22 mouse cellular contexts compared by ENCODE assay signal in genomic region chr8:94919256-94919655, GRCm38 (mm10). TPM values are rescaled to one million over a fixed set of nuclear protein-coding genes. Genes with fewer than 3 reads are reported as not detected.
DNase-seq lines count a peak whose midpoint lies in the region; TF ChIP-seq lines count a peak whose summit lies in the region.
"Had no signal": no experiment of that assay in that cellular context is flagged by ENCODE, and none has a peak within 500 bp of the region (broad histone marks: within the 10 kb centered on the region; RNA-seq: fewer than 3 reads in every experiment).

No protein-coding gene starts in this region.

- no peak for TF ChIP-seq CTCF in bone marrow, adult 2 months (IDR thresholded peaks at IDR 0.05; ENCODE audit: control insufficient read depth, insufficient read depth, low read length)

- H3K27ac ChIP-seq in bone marrow, adult 2 months (ENCODE audit: control insufficient read depth, insufficient read depth, low read depth, low read length, poor library complexity) = peak overlapping the region; percentile 30; the same call in 1 of the 2 replicates
- H3K27ac ChIP-seq: hindbrain, embryonic 10.5 days; hindbrain, postnatal 0 days; kidney, postnatal 0 days; limb, embryonic 13.5 days; liver, embryonic 13.5 days had no signal

- no peak overlapping the region for H3K4me3 ChIP-seq in bone marrow, adult 2 months (replicated peaks; ENCODE audit: control insufficient read depth, low read depth, low read length)
- H3K4me3 ChIP-seq: hindbrain, embryonic 10.5 days; limb, embryonic 13.5 days; liver, embryonic 13.5 days had no signal

- H3K4me1 ChIP-seq in bone marrow, adult 2 months (ENCODE audit: control insufficient read depth, insufficient read depth, low read length) = no peaks in the 10 kb centered on the region; the same call in 1 of the 2 replicates

- intact Hi-C loops in left cerebral cortex, postnatal 4 days (cut with DNase I) = no loop called here

- peak; percentile 38 to 47 for DNase-seq in spleen, postnatal 36 days (ENCODE audit: low spot score in 2 of 2)
- DNase-seq in spleen, adult 18-20 months = no peak
- peak; percentile 37 to 49 for DNase-seq in natural killer cell, adult 2 months (ENCODE audit: low spot score in 2 of 2)
- DNase-seq in thymus, postnatal 36 days = peak; percentile 42 to 55
- no peak for DNase-seq in left cerebral cortex, postnatal 4 days
- DNase-seq in embryo, embryonic 10 days (ENCODE audit: low spot score) = no peak
- no peak for DNase-seq in right cerebral cortex, postnatal 25 days
- DNase-seq: cerebellum, adult 8-10 months; embryo, embryonic 11 days; forebrain, postnatal 0 days; gastrocnemius, postnatal 14 days; kidney, adult 18-20 months; liver, embryonic 13.5 days; lung, embryonic 14.5 days; lung, postnatal 4 days had no signal

- no peak for TF ChIP-seq POLR2A in bone marrow, adult 2 months (IDR thresholded peaks at IDR 0.05; ENCODE audit: borderline replicate concordance, control insufficient read depth, low read depth, low read length)

RNA-seq across cellular contexts. Expression of gene Ccdc102a, which starts 1.4 kb away (rescaled TPM):
- polyA plus RNA-seq in bone marrow, adult 2 months (2011; ENCODE audit: insufficient read depth, insufficient read length, low replicate concordance, missing spikeins) = 0.70 and 2.8 TPM in 2 replicates
- 1 to 10 TPM; 4.9 to 5.5 TPM for total RNA-seq in left cerebral cortex, postnatal 4 days (2021)

RNA-seq across cellular contexts. Expression of gene Adgrg5, which starts 4.2 kb away (rescaled TPM):
- 0.92 and 2.5 TPM in 2 replicates for polyA plus RNA-seq in bone marrow, adult 2 months (2011; ENCODE audit: insufficient read depth, insufficient read length, low replicate concordance, missing spikeins)
- under 1 TPM in 1 of 2 experiments, not detected in 1; 0.74 TPM for total RNA-seq in left cerebral cortex, postnatal 4 days (2021)
- total RNA-seq: gastrocnemius, postnatal 14 days; hindbrain, postnatal 0 days; layer of hippocampus, postnatal 14 days had no signal
- polyA plus RNA-seq: kidney, postnatal 0 days; Patski had no signal

RNA-seq across cellular contexts. Expression of gene Dok4, which starts 43.1 kb away (rescaled TPM):
- polyA plus RNA-seq in bone marrow, adult 2 months (2011; ENCODE audit: insufficient read depth, insufficient read length, low replicate concordance, missing spikeins) = 3.0 and 5.6 TPM in 2 replicates
- 100 to 1,000 TPM; 181 to 191 TPM for total RNA-seq in left cerebral cortex, postnatal 4 days (2021)

RNA-seq across cellular contexts. Expression of gene Adgrg1, which starts 55.3 kb away (rescaled TPM):
- 30.1 and 41.3 TPM in 2 replicates for polyA plus RNA-seq in bone marrow, adult 2 months (2011; ENCODE audit: insufficient read depth, insufficient read length, low replicate concordance, missing spikeins)
- 100 to 1,000 TPM; 125 to 153 TPM for total RNA-seq in left cerebral cortex, postnatal 4 days (2021)

Comparison
In these comparisons a context has a peak if more than half of its experiments do, and no peak if none do; other contexts are left out.
1. DNase-seq: peak in spleen, postnatal 36 days (2 of 2), natural killer cell, adult 2 months (2 of 2) and thymus, postnatal 36 days (2 of 2); none in spleen, adult 18-20 months (0 of 2), left cerebral cortex, postnatal 4 days (single experiment), embryo, embryonic 10 days (single experiment) and right cerebral cortex, postnatal 25 days (single experiment).